Mouse (Mus musculus): ENCODE measurements at regions not wholly inside any gene's neighbourhood (a gene's known extent, or its start where the extent isn't known, plus 50 kb on each side); places are given as distances from the start of the nearest gene placed in this dataset.
"Not testable (repeated sequence)": the region's sequence is repeated elsewhere in the genome, so short reads cannot be mapped to it uniquely, and the experiment has no call there.

- Histone ChIP-seq H3K27me3 (ENCODE audit: control insufficient read depth, insufficient read depth, low read length) (no peaks in the 10 kb centered on the region), H3K4me1 (ENCODE audit: control insufficient read depth, insufficient read depth, low read length) (no peaks in the 10 kb centered on the region), H3K36me3 (ENCODE audit: control insufficient read depth, insufficient read depth, low read length) (no peaks in the 10 kb centered on the region), H3K4me3 (no peak overlapping the region), H3K9ac (ENCODE audit: low read depth, low read length) (no peak overlapping the region), H3K79me2 (replicated peaks; ENCODE audit: control insufficient read depth, insufficient read depth, low read length) (no peaks in the 10 kb centered on the region), H3K27ac (no peak overlapping the region)
- no peak for DNase-seq
- 73% methylated on average over 1 of the region's 1 CpGs for WGBS
- intact Hi-C loops (cut with DNase I) = no loop called here
- no peak for TF ChIP-seq EP300 (IDR thresholded peaks at IDR 0.05; ENCODE audit: insufficient read depth, low read depth, low read length)
- TF ChIP-seq CTCF (IDR thresholded peaks at IDR 0.05) = no peak
- TF ChIP-seq POLR2A (IDR thresholded peaks at IDR 0.05; ENCODE audit: insufficient read depth, low read depth, low read length) = no peak
Measured at GRCm38 (mm10) chr7:58442535-58443184, 213.3 kb upstream of the Atp10a start.

DNA sequence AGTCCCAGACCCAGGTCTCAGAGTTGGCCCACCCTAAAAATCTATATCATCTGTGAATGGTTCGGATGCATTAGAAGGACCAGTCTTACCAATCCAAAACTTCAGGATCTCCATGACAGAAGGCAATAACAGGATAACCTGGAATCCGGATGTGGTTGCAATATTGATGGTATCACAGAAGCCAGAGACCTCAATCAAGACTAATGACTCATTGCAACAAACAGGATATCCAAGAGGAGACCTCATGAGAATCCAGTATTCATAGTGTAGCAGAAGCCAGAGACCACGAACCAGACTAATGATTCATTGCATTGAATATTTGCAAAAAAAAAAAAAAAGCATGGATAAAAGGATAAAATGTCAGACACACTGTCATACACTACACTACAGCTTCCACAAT lies 212.7 kb upstream of the Atp10a start:
- H3K27me3 ChIP-seq (ENCODE audit: control insufficient read depth, insufficient read depth, low read length) = no peaks in the 10 kb centered on the region
- no peaks in the 10 kb centered on the region for H3K36me3 ChIP-seq (ENCODE audit: control insufficient read depth, insufficient read depth, low read length)
- H3K4me1 ChIP-seq (ENCODE audit: control insufficient read depth, insufficient read depth, low read length) = no peaks in the 10 kb centered on the region
- H3K4me3 ChIP-seq = no peak overlapping the region
- no peaks in the 10 kb centered on the region for H3K79me2 ChIP-seq (replicated peaks; ENCODE audit: control insufficient read depth, insufficient read depth, low read length)
- 68% methylated on average over 3 of the region's 3 CpGs for WGBS
- no peak overlapping the region for H3K27ac ChIP-seq
- H3K9ac ChIP-seq (ENCODE audit: low read depth, low read length) = no peak overlapping the region
- intact Hi-C loops (cut with DNase I) = no loop called here
- DNase-seq = no peak
- TF ChIP-seq EP300 (IDR thresholded peaks at IDR 0.05; ENCODE audit: insufficient read depth, low read depth, low read length) (no peak), POLR2A (IDR thresholded peaks at IDR 0.05; ENCODE audit: insufficient read depth, low read depth, low read length) (no peak), CTCF (IDR thresholded peaks at IDR 0.05) (no peak)

GRCm38 (mm10) chr7:58445781-58446180 lies 210.2 kb upstream of the Atp10a start:
- Histone ChIP-seq H3K4me3 (no peak overlapping the region), H3K36me3 (ENCODE audit: control insufficient read depth, insufficient read depth, low read length) (no peaks in the 10 kb centered on the region), H3K9ac (ENCODE audit: low read depth, low read length) (no peak overlapping the region), H3K27ac (no peak overlapping the region), H3K4me1 (ENCODE audit: control insufficient read depth, insufficient read depth, low read length) (no peaks in the 10 kb centered on the region), H3K27me3 (ENCODE audit: control insufficient read depth, insufficient read depth, low read length) (no peaks in the 10 kb centered on the region), H3K79me2 (replicated peaks; ENCODE audit: control insufficient read depth, insufficient read depth, low read length) (no peaks in the 10 kb centered on the region)
- no peak for DNase-seq
- intact Hi-C loops (cut with DNase I) = no loop called here
- WGBS = 89% methylated on average over 1 of the region's 1 CpGs
- no peak for TF ChIP-seq EP300 (IDR thresholded peaks at IDR 0.05; ENCODE audit: insufficient read depth, low read depth, low read length)
- no peak for TF ChIP-seq POLR2A (IDR thresholded peaks at IDR 0.05; ENCODE audit: insufficient read depth, low read depth, low read length)
- TF ChIP-seq CTCF (IDR thresholded peaks at IDR 0.05) = no peak

DNA sequence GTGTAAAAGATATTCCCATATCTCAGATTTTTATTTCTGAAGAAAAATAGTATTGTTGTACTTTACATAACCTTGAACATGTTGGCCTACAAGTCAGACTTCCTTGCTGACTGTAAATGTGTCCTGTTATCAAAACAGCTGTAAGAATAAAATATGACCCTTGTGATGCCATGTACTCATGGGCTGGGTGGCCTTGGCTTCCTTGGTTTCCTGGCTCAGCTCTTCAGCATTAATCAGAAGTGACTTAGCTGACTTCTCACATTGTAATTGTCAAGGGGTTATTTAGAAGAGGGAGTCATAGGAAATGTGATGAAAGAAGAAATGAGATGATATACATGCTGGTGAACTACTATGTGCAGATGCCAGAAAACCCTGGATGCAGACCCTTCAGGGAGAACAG lies 209.7 kb upstream of the Atp10a start:
- no peaks in the 10 kb centered on the region for H3K27me3 ChIP-seq (ENCODE audit: control insufficient read depth, insufficient read depth, low read length)
- DNase-seq = no peak
- H3K4me3 ChIP-seq = no peak overlapping the region
- TF ChIP-seq CTCF (IDR thresholded peaks at IDR 0.05) = no peak
- TF ChIP-seq POLR2A (IDR thresholded peaks at IDR 0.05; ENCODE audit: insufficient read depth, low read depth, low read length) = no peak
- no peak for TF ChIP-seq EP300 (IDR thresholded peaks at IDR 0.05; ENCODE audit: insufficient read depth, low read depth, low read length)
- no peaks in the 10 kb centered on the region for H3K36me3 ChIP-seq (ENCODE audit: control insufficient read depth, insufficient read depth, low read length)
- no peak overlapping the region for H3K9ac ChIP-seq (ENCODE audit: low read depth, low read length)
- H3K79me2 ChIP-seq (replicated peaks; ENCODE audit: control insufficient read depth, insufficient read depth, low read length) = no peaks in the 10 kb centered on the region
- intact Hi-C loops (cut with DNase I) = no loop called here
- no peaks in the 10 kb centered on the region for H3K4me1 ChIP-seq (ENCODE audit: control insufficient read depth, insufficient read depth, low read length)
- H3K27ac ChIP-seq = no peak overlapping the region

DNA sequence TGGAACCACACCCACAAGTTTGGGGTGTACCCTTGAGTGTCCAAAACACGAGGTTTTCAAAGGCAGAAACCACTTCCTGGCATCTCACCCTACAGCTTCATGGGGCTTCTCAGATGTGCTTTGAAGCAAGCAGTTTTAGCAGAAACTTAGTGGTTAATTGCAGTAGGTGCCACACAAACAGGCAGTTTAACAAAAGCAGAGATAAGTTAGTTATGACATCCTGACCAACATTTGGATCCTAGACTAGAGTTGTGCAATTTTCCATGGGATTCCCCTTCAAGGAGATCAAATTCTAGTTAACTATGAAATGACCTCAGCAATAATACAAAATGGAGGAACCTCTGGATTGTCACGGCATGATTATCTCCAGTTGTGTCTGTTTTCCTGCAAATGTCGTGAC lies 207.2 kb upstream of the Atp10a start:
- H3K9ac ChIP-seq (ENCODE audit: low read depth, low read length) = no peak overlapping the region
- intact Hi-C loops (cut with DNase I) = no loop called here
- no peaks in the 10 kb centered on the region for H3K4me1 ChIP-seq (ENCODE audit: control insufficient read depth, insufficient read depth, low read length)
- H3K27ac ChIP-seq = no peak overlapping the region
- DNase-seq = no peak
- no peaks in the 10 kb centered on the region for H3K79me2 ChIP-seq (replicated peaks; ENCODE audit: control insufficient read depth, insufficient read depth, low read length)
- H3K36me3 ChIP-seq (ENCODE audit: control insufficient read depth, insufficient read depth, low read length) = no peaks in the 10 kb centered on the region
- H3K27me3 ChIP-seq (ENCODE audit: control insufficient read depth, insufficient read depth, low read length) = no peaks in the 10 kb centered on the region
- WGBS = 38% methylated on average over 3 of the region's 3 CpGs
- no peak overlapping the region for H3K4me3 ChIP-seq
- TF ChIP-seq CTCF (IDR thresholded peaks at IDR 0.05) (no peak), EP300 (IDR thresholded peaks at IDR 0.05; ENCODE audit: insufficient read depth, low read depth, low read length) (no peak), POLR2A (IDR thresholded peaks at IDR 0.05; ENCODE audit: insufficient read depth, low read depth, low read length) (no peak)

GRCm38 (mm10) chr7:58451981-58452380 lies 204.0 kb upstream of the Atp10a start:
- 48% methylated on average over 1 of the region's 1 CpGs for WGBS
- Histone ChIP-seq H3K79me2 (replicated peaks; ENCODE audit: control insufficient read depth, insufficient read depth, low read length) (no peaks in the 10 kb centered on the region), H3K9ac (ENCODE audit: low read depth, low read length) (no peak overlapping the region), H3K4me1 (ENCODE audit: control insufficient read depth, insufficient read depth, low read length) (no peaks in the 10 kb centered on the region), H3K36me3 (ENCODE audit: control insufficient read depth, insufficient read depth, low read length) (no peaks in the 10 kb centered on the region), H3K27ac (no peak overlapping the region), H3K4me3 (no peak overlapping the region), H3K27me3 (ENCODE audit: control insufficient read depth, insufficient read depth, low read length) (no peaks in the 10 kb centered on the region)
- TF ChIP-seq CTCF (IDR thresholded peaks at IDR 0.05) (no peak), POLR2A (IDR thresholded peaks at IDR 0.05; ENCODE audit: insufficient read depth, low read depth, low read length) (no peak), EP300 (IDR thresholded peaks at IDR 0.05; ENCODE audit: insufficient read depth, low read depth, low read length) (no peak)
- intact Hi-C loops (cut with DNase I) = no loop called here
- DNase-seq = no peak

DNA sequence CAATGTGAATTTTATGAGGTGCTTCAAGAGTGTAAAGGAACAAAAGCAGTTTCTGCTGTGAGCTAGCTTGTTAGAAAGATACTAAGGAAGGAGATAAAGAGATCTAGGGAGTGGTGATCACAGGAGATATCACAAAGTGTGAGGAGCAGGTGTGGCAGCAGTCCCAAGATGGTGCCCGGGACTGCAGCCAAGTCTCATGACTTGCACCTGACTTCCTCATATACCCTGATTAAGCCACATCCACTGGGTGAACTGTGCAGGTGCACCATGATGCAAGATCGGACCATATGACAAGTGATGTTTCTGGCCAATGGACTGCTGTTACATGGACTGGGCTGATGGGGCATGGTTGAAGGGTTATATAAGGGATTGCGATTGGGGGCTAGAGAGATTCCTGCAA lies 197.8 kb upstream of the Atp10a start:
- H3K79me2 ChIP-seq (replicated peaks; ENCODE audit: control insufficient read depth, insufficient read depth, low read length); DNase-seq; H3K27me3 ChIP-seq (ENCODE audit: control insufficient read depth, insufficient read depth, low read length); H3K4me1 ChIP-seq (ENCODE audit: control insufficient read depth, insufficient read depth, low read length); H3K27ac ChIP-seq; intact Hi-C loops (cut with DNase I); H3K36me3 ChIP-seq (ENCODE audit: control insufficient read depth, insufficient read depth, low read length); H3K4me3 ChIP-seq; H3K9ac ChIP-seq (ENCODE audit: low read depth, low read length): not testable (repeated sequence)
- 84% methylated on average over 3 of the region's 3 CpGs for WGBS

Measured in heart, adult 2 months (tissue).